Mouse (Mus musculus): ENCODE measurements around the gene Zfp988. TPM values are rescaled to one million over a fixed set of nuclear protein-coding genes. Genes with fewer than 3 reads are reported as not detected.
A peak's percentile ranks its signal among the peaks of the same experiment; 100 is the strongest.
"Not testable (repeated sequence)": the region's sequence is repeated elsewhere in the genome, so short reads cannot be mapped to it uniquely, and the experiment has no call there.

Gene Zfp988
- polyA plus RNA-seq, 2 experiments = 0.04 to 0.14 TPM

GRCm38 (mm10) chr4:147280406-147280805 lies 25.1 kb upstream of the Zfp988 start:
- not testable (repeated sequence) for H3K27me3 ChIP-seq (ENCODE audit: control insufficient read depth, insufficient read depth, low read length); H3K4me2 ChIP-seq (replicated peaks; ENCODE audit: low read depth, low read length, severe bottlenecking); DNase-seq (ENCODE audit: low spot score); H3K4me3 ChIP-seq (replicated peaks; ENCODE audit: low read length); H3K36me3 ChIP-seq (ENCODE audit: control insufficient read depth, insufficient read depth, low read length); ATAC-seq (ENCODE audit: low FRiP score, low read depth); H3K9ac ChIP-seq (ENCODE audit: low read depth, low read length, severe bottlenecking); H3K9me3 ChIP-seq (ENCODE audit: control insufficient read depth, low read length); H3K27ac ChIP-seq (replicated peaks; ENCODE audit: low read depth, low read length); H3K4me1 ChIP-seq (ENCODE audit: control insufficient read depth, insufficient read depth, low read length)
- WGBS = 73% methylated on average over 2 of the region's 2 CpGs

- ATAC-seq (ENCODE audit: low FRiP score, low read depth); H3K36me3 ChIP-seq (ENCODE audit: control insufficient read depth, insufficient read depth, low read length); H3K9me3 ChIP-seq (ENCODE audit: control insufficient read depth, low read length); H3K27me3 ChIP-seq (ENCODE audit: control insufficient read depth, insufficient read depth, low read length); H3K4me2 ChIP-seq (replicated peaks; ENCODE audit: low read depth, low read length, severe bottlenecking); H3K9ac ChIP-seq (ENCODE audit: low read depth, low read length, severe bottlenecking); H3K4me3 ChIP-seq (replicated peaks; ENCODE audit: low read length); H3K4me1 ChIP-seq (ENCODE audit: control insufficient read depth, insufficient read depth, low read length); H3K27ac ChIP-seq (replicated peaks; ENCODE audit: low read depth, low read length); DNase-seq (ENCODE audit: low spot score): not testable (repeated sequence)
- 73% methylated on average over 3 of the region's 3 CpGs for WGBS
These were observed 6.9 kb upstream of the Zfp988 start for GRCm38 (mm10) chr4:147298585-147298984.

GRCm38 (mm10) chr4:147302375-147302774 lies 3.1 kb upstream of the Zfp988 start:
- H3K27ac ChIP-seq (replicated peaks; ENCODE audit: low read depth, low read length); ATAC-seq (ENCODE audit: low FRiP score, low read depth); DNase-seq (ENCODE audit: low spot score); H3K36me3 ChIP-seq (ENCODE audit: control insufficient read depth, insufficient read depth, low read length); H3K27me3 ChIP-seq (ENCODE audit: control insufficient read depth, insufficient read depth, low read length); H3K4me1 ChIP-seq (ENCODE audit: control insufficient read depth, insufficient read depth, low read length); H3K9ac ChIP-seq (ENCODE audit: low read depth, low read length, severe bottlenecking); H3K4me2 ChIP-seq (replicated peaks; ENCODE audit: low read depth, low read length, severe bottlenecking); H3K4me3 ChIP-seq (replicated peaks; ENCODE audit: low read length): not testable (repeated sequence)
- peaks cover 10% of the 10 kb centered on the region for H3K9me3 ChIP-seq (ENCODE audit: control insufficient read depth, low read length)

- WGBS = 91% methylated on average over 2 of the region's 2 CpGs
- H3K36me3 ChIP-seq (ENCODE audit: control insufficient read depth, insufficient read depth, low read length) = not testable (repeated sequence)
These were observed 29.7 kb downstream of the Zfp988 start for GRCm38 (mm10) chr4:147335036-147335690.

GRCm38 (mm10) chr4:147335691-147336367 lies 30.4 kb downstream of the Zfp988 start:
- not testable (repeated sequence) for H3K36me3 ChIP-seq (ENCODE audit: control insufficient read depth, insufficient read depth, low read length); DNase-seq (ENCODE audit: low spot score); H3K4me1 ChIP-seq (ENCODE audit: control insufficient read depth, insufficient read depth, low read length); H3K4me2 ChIP-seq (replicated peaks; ENCODE audit: low read depth, low read length, severe bottlenecking); H3K9ac ChIP-seq (ENCODE audit: low read depth, low read length, severe bottlenecking); H3K27me3 ChIP-seq (ENCODE audit: control insufficient read depth, insufficient read depth, low read length); H3K27ac ChIP-seq (replicated peaks; ENCODE audit: low read depth, low read length); H3K4me3 ChIP-seq (replicated peaks; ENCODE audit: low read length)
- H3K9me3 ChIP-seq (ENCODE audit: control insufficient read depth, low read length) = peaks cover 57% of the 10 kb centered on the region
- 46% methylated on average over 1 of the region's 1 CpGs for WGBS
- ATAC-seq (ENCODE audit: low FRiP score, low read depth) = peak; percentile 35

More at GRCm38 (mm10) chr4:147335036-147335690, 29.7 kb downstream of the Zfp988 start:
- ATAC-seq (ENCODE audit: low FRiP score, low read depth) = peak; percentile 56
- peaks cover 54% of the 10 kb centered on the region for H3K9me3 ChIP-seq (ENCODE audit: control insufficient read depth, low read length)
- not testable (repeated sequence) for DNase-seq (ENCODE audit: low spot score); H3K27me3 ChIP-seq (ENCODE audit: control insufficient read depth, insufficient read depth, low read length); H3K27ac ChIP-seq (replicated peaks; ENCODE audit: low read depth, low read length); H3K4me1 ChIP-seq (ENCODE audit: control insufficient read depth, insufficient read depth, low read length); H3K4me3 ChIP-seq (replicated peaks; ENCODE audit: low read length); H3K9ac ChIP-seq (ENCODE audit: low read depth, low read length, severe bottlenecking); H3K4me2 ChIP-seq (replicated peaks; ENCODE audit: low read depth, low read length, severe bottlenecking)

GRCm38 (mm10) chr4:147336368-147337195 lies 31.1 kb downstream of the Zfp988 start:
- not testable (repeated sequence) for H3K4me2 ChIP-seq (replicated peaks; ENCODE audit: low read depth, low read length, severe bottlenecking); DNase-seq (ENCODE audit: low spot score)
- H3K9me3 ChIP-seq (ENCODE audit: control insufficient read depth, low read length) = peaks cover 57% of the 10 kb centered on the region

GRCm38 (mm10) chr4:147337520-147337919 lies 32.0 kb downstream of the Zfp988 start:
- not testable (repeated sequence) for H3K4me3 ChIP-seq (replicated peaks; ENCODE audit: low read length); H3K27ac ChIP-seq (replicated peaks; ENCODE audit: low read depth, low read length); H3K36me3 ChIP-seq (ENCODE audit: control insufficient read depth, insufficient read depth, low read length); ATAC-seq (ENCODE audit: low FRiP score, low read depth); DNase-seq (ENCODE audit: low spot score); H3K27me3 ChIP-seq (ENCODE audit: control insufficient read depth, insufficient read depth, low read length); H3K4me1 ChIP-seq (ENCODE audit: control insufficient read depth, insufficient read depth, low read length); H3K9ac ChIP-seq (ENCODE audit: low read depth, low read length, severe bottlenecking); H3K4me2 ChIP-seq (replicated peaks; ENCODE audit: low read depth, low read length, severe bottlenecking)
- 89% methylated on average over 2 of the region's 2 CpGs for WGBS
- peaks cover 57% of the 10 kb centered on the region for H3K9me3 ChIP-seq (ENCODE audit: control insufficient read depth, low read length)

More at GRCm38 (mm10) chr4:147336368-147337195, 31.1 kb downstream of the Zfp988 start:
- WGBS = 65% methylated on average over 6 of the region's 6 CpGs
- H3K9ac ChIP-seq (ENCODE audit: low read depth, low read length, severe bottlenecking); H3K4me1 ChIP-seq (ENCODE audit: control insufficient read depth, insufficient read depth, low read length); H3K36me3 ChIP-seq (ENCODE audit: control insufficient read depth, insufficient read depth, low read length); H3K27ac ChIP-seq (replicated peaks; ENCODE audit: low read depth, low read length); H3K27me3 ChIP-seq (ENCODE audit: control insufficient read depth, insufficient read depth, low read length); H3K4me3 ChIP-seq (replicated peaks; ENCODE audit: low read length): not testable (repeated sequence)
- ATAC-seq (ENCODE audit: low FRiP score, low read depth) = peak; percentile 62; the same call in 1 of the 2 replicates
